Mouse (Mus musculus): ENCODE measurements around the gene Cbx7. TPM values are rescaled to one million over a fixed set of nuclear protein-coding genes. Genes with fewer than 3 reads are reported as not detected.
"Not testable (repeated sequence)": the region's sequence is repeated elsewhere in the genome, so short reads cannot be mapped to it uniquely, and the experiment has no call there.

Gene Cbx7
- total RNA-seq, 2 experiments from 2014 or later = 15.4 to 18.4 TPM

- DNase-seq (ENCODE audit: low spot score in 2 of 2) = not testable (repeated sequence)
Measured at GRCm38 (mm10) chr15:79895221-79896079, 75.5 kb downstream of the Cbx7 start.

- DNase-seq (ENCODE audit: low spot score in 2 of 2) = no peak
Measured at GRCm38 (mm10) chr15:79894343-79894742, 76.6 kb downstream of the Cbx7 start.

- no peak for DNase-seq (ENCODE audit: low spot score in 2 of 2)
Measured at GRCm38 (mm10) chr15:79893824-79894123, 77.1 kb downstream of the Cbx7 start.

GRCm38 (mm10) chr15:79892995-79893823 is 77.7 kb downstream of the Cbx7 start:
- no peak for DNase-seq (ENCODE audit: low spot score in 2 of 2)

GRCm38 (mm10) chr15:79892213-79892541 is 78.7 kb downstream of the Cbx7 start:
- peak in 1 of 2 experiments; percentile 42 for DNase-seq (ENCODE audit: low spot score in 2 of 2)

- DNase-seq (ENCODE audit: low spot score in 2 of 2) = peak; percentile 41 to 60
Measured at GRCm38 (mm10) chr15:79891436-79892212, 79.3 kb downstream of the Cbx7 start, which contains the start of gene Apobec3. TSS of gene Apobec3 (plus strand) at chr15:79891659.

GRCm38 (mm10) chr15:79884820-79885219 is 86.1 kb downstream of the Cbx7 start:
- DNase-seq (ENCODE audit: low spot score in 2 of 2) = no peak

- peak; percentile 84 to 89 for DNase-seq (ENCODE audit: low spot score in 2 of 2)
Measured at GRCm38 (mm10) chr15:79883352-79883822, 87.5 kb downstream of the Cbx7 start.

GRCm38 (mm10) chr15:79882623-79883267 is 88.2 kb downstream of the Cbx7 start:
- no peak for DNase-seq (ENCODE audit: low spot score in 2 of 2)

GRCm38 (mm10) chr15:79880477-79880876 is 90.4 kb downstream of the Cbx7 start:
- DNase-seq (ENCODE audit: low spot score in 2 of 2) = no peak

- peak; percentile 44 to 72 for DNase-seq (ENCODE audit: low spot score in 2 of 2)
Measured at GRCm38 (mm10) chr15:79879319-79879718, 91.6 kb downstream of the Cbx7 start.

GRCm38 (mm10) chr15:79878725-79879136 is 92.2 kb downstream of the Cbx7 start:
- no peak for DNase-seq (ENCODE audit: low spot score in 2 of 2)

GRCm38 (mm10) chr15:79875261-79875995 is 95.5 kb downstream of the Cbx7 start:
- DNase-seq (ENCODE audit: low spot score in 2 of 2) = no peak

GRCm38 (mm10) chr15:79873995-79874394 is 96.9 kb downstream of the Cbx7 start:
- no peak for DNase-seq (ENCODE audit: low spot score in 2 of 2)

GRCm38 (mm10) chr15:79873545-79873944 is 97.4 kb downstream of the Cbx7 start:
- DNase-seq (ENCODE audit: low spot score in 2 of 2) = no peak

- no peak for DNase-seq (ENCODE audit: low spot score in 2 of 2)
Measured at GRCm38 (mm10) chr15:79867260-79868002, 103.5 kb downstream of the Cbx7 start.

Data from adrenal gland, postnatal 4 days (tissue).